Mouse (Mus musculus) telencephalon, adult 2 months (tissue): ENCODE measurements around the gene Plekhh3.
"Not testable (repeated sequence)": the region's sequence is repeated elsewhere in the genome, so short reads cannot be mapped to it uniquely, and the experiment has no call there.

Source experiments
- DNase-seq: peaks from one replicate; pipeline ENCODE4 v3.0.0-alpha.2; 2011; ENCODE audit warnings: low read depth, low spot score

The Plekhh3 gene

GRCm38 (mm10) chr11:101171721-101172433 lies 726 bp upstream of the Plekhh3 start:
- peak; percentile 77 for DNase-seq

GRCm38 (mm10) chr11:101170354-101170810 lies 769 bp downstream of the Plekhh3 start, which contains the start of gene Cntnap1:
Gene Cntnap1 (plus strand): TSS chr11:101170523.
- no peak for DNase-seq

GRCm38 (mm10) chr11:101169301-101170107 lies 1.6 kb downstream of the Plekhh3 start:
- no peak for DNase-seq

GRCm38 (mm10) chr11:101168301-101168980 lies 2.7 kb downstream of the Plekhh3 start:
- no peak for DNase-seq

- DNase-seq: no peak
Measured at GRCm38 (mm10) chr11:101167963-101168300, 3.2 kb downstream of the Plekhh3 start.

- no peak for DNase-seq
Measured at GRCm38 (mm10) chr11:101167211-101167962, 3.8 kb downstream of the Plekhh3 start.

- no peak for DNase-seq
Measured at GRCm38 (mm10) chr11:101166357-101166756, 4.8 kb downstream of the Plekhh3 start.

- no peak for DNase-seq
Measured at GRCm38 (mm10) chr11:101164677-101165580, 6.2 kb downstream of the Plekhh3 start.

- DNase-seq: no peak
Measured at GRCm38 (mm10) chr11:101164351-101164665, 6.8 kb downstream of the Plekhh3 start.

- no peak for DNase-seq
Measured at GRCm38 (mm10) chr11:101163476-101164350, 7.4 kb downstream of the Plekhh3 start.

GRCm38 (mm10) chr11:101162772-101163171 lies 8.4 kb downstream of the Plekhh3 start:
- DNase-seq: no peak

- DNase-seq: no peak
Measured at GRCm38 (mm10) chr11:101162301-101162700, 8.8 kb downstream of the Plekhh3 start.

GRCm38 (mm10) chr11:101161551-101161950 lies 9.6 kb downstream of the Plekhh3 start:
- DNase-seq: no peak

- DNase-seq: not testable (repeated sequence)
Measured at GRCm38 (mm10) chr11:101160981-101161505, 10.1 kb downstream of the Plekhh3 start.

GRCm38 (mm10) chr11:101160151-101160550 lies 11.0 kb downstream of the Plekhh3 start:
- DNase-seq: not testable (repeated sequence)

GRCm38 (mm10) chr11:101155728-101156371 lies 15.3 kb downstream of the Plekhh3 start, which contains the start of gene Tubg2:
Gene Tubg2 (plus strand): TSS chr11:101155907.
- DNase-seq: peak; percentile 81

GRCm38 (mm10) chr11:101155151-101155550 lies 16.0 kb downstream of the Plekhh3 start:
- no peak for DNase-seq

- no peak for DNase-seq
Measured at GRCm38 (mm10) chr11:101154648-101155047, 16.5 kb downstream of the Plekhh3 start.

GRCm38 (mm10) chr11:101152825-101153224 lies 18.3 kb downstream of the Plekhh3 start:
- no peak for DNase-seq
